Mouse (Mus musculus): ENCODE results near the gene Plxna3.
A peak's percentile ranks its signal among the peaks of the same experiment; 100 is the strongest.

DNA sequence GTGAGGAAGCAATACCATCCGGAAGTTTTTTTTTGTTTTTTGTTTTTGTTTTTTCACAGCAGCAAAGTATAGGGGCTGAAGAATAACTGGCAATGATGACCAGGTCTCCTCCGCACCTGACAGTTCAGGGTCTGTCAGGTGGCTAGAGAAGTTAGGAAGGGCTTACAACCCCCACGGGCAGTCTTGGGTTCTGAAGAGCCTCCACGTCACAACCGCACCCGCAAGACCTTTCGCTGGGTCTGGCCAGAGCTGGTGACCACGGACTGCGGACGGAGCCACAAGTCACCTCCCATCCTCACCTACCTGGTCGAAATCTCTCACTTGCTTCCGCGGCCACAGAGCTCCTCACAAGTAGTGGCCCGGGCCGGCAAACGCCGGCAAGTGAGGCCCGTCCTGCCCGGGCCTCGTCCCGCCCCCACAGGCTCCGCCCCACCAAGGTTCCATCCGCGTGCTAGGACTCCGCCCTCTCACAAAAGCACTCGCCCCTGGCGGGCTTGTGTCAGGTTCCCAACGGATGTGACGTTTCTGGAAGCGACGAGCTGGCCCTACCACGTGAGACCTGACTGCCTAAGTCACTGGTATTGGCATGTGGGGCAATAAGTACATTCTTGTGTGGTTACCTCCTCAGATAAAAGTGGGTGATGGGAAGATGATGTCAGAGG lies 44.2 kb downstream of the Plxna3 start, which contains the start of the genes Ubl4a and Slc10a3:
- no peak for TF ChIP-seq CTCF (IDR thresholded peaks at IDR 0.05; ENCODE audit: extremely low read depth, insufficient read depth, insufficient read length, insufficient replicate concordance)
- peak; percentile 51 for TF ChIP-seq POLR2A (IDR thresholded peaks at IDR 0.05; ENCODE audit: low read depth, low read length)
